Mouse (Mus musculus): ENCODE data around the gene Oprl1. TPM values are rescaled to one million over a fixed set of nuclear protein-coding genes. Genes with fewer than 3 reads are reported as not detected.

Gene Oprl1
- total RNA-seq, 2 experiments from 2014 or later = 48.7 to 53.2 TPM

DNA sequence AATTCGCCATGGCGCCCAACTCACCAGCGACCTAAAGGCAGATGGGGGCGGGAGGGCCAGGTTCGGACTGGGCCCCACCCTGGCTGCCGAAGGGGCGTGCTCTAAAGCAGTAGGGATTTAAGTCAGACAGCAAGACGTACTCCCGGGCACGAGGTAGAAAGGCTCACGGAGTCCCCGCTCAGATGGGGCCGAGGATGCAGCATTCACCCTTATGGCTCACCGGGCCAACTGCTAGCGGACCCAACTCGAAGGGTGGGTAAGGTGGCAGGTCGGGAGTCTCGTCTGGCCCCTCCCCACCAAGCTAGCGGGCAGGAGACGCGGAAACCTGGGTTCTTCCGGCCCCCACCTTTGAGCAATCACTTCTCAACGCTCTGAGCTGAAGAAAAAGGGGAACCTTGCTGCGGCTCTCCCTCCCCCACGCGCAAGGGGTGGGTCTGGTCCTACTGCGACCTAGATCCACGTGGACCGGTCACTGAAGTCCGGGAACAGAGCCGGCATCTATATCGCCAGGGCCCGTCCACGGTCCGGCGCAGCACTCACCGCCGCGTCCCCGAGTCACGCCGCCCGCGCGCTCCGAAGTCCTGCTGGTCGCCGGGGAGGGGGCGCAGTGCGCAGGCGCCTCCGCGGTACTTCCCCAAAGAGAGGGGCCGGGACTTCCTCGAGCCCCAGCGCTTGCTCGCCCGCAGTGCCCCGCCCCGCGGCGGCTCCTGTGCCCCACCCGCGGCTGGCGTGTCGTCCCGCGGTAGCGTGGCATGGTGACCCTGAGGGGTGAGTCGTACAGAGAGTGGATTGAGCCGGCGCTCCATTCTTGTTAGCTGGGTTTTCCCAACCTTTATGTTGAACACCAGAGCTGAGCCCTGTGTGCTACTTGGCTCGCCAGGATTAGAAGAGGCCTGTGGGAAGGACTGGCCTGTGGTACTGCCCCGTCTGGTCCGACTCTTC is 21.2 kb upstream of the Oprl1 start, which contains the start of gene Rgs19:
Rgs19 (minus strand) TSS at position 639 of the 942 bp plus-strand sequence.
- intact Hi-C loops (cut with DNase I) = no loop called here
- peak; percentile 82 to 85 for DNase-seq (ENCODE audit: extremely low spot score in 1 of 2, low spot score in 2 of 2)
- Histone ChIP-seq H3K4me3 (peak within 1 kb of the TSS; percentile 80), H3K27ac (peak within 1 kb of the TSS; percentile 90)
- no peak for TF ChIP-seq CTCF (IDR thresholded peaks at IDR 0.05)

DNA sequence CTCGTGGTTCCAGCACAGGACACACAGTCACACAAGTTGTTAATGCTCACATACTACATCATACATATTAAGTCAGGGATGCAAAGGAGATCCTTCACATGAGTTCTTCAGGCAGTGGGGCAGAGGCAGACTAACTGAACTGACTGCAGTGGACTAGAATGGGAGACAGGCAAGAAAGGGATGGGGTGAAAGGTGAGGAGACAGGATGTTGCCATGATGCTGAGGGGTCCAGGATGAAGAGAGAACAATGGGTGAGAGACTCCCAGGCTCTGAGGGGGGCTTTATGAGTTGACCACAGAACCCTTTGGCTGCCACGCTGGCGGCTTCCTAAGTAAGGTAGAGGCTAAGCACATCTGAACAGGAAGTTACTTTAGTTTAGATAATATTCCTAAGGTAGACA is 20.2 kb upstream of the Oprl1 start:
- no peak overlapping the region for H3K27ac ChIP-seq
- H3K4me3 ChIP-seq = no peak overlapping the region
- TF ChIP-seq CTCF (IDR thresholded peaks at IDR 0.05) = no peak
- intact Hi-C loops (cut with DNase I) = no loop called here
- no peak for DNase-seq (ENCODE audit: extremely low spot score in 1 of 2, low spot score in 2 of 2)

GRCm38 (mm10) chr2:181695776-181696175 is 19.0 kb upstream of the Oprl1 start:
- no peak for DNase-seq (ENCODE audit: extremely low spot score in 1 of 2, low spot score in 2 of 2)
- intact Hi-C loops (cut with DNase I) = no loop called here
- no peak overlapping the region for H3K4me3 ChIP-seq
- TF ChIP-seq CTCF (IDR thresholded peaks at IDR 0.05) = no peak
- H3K27ac ChIP-seq = no peak overlapping the region

GRCm38 (mm10) chr2:181696801-181697420 is 17.9 kb upstream of the Oprl1 start:
- Histone ChIP-seq H3K27ac (no peak overlapping the region), H3K4me3 (no peak overlapping the region)
- no peak for TF ChIP-seq CTCF (IDR thresholded peaks at IDR 0.05)
- intact Hi-C loops (cut with DNase I) = no loop called here
- no peak for DNase-seq (ENCODE audit: extremely low spot score in 1 of 2, low spot score in 2 of 2)

GRCm38 (mm10) chr2:181698241-181698640 is 16.6 kb upstream of the Oprl1 start, which contains the start of gene Lkaaear1:
Lkaaear1 (minus strand) TSS chr2:181698442.
- no peak for DNase-seq (ENCODE audit: extremely low spot score in 1 of 2, low spot score in 2 of 2)
- no peak for TF ChIP-seq CTCF (IDR thresholded peaks at IDR 0.05)
- H3K4me3 ChIP-seq = no peak within 1 kb of the TSS
- intact Hi-C loops (cut with DNase I) = no loop called here
- no peak within 1 kb of the TSS for H3K27ac ChIP-seq

- intact Hi-C loops (cut with DNase I) = loop anchor here (5.0 kb wide), 1 partner anchor 49 kb away; the partner anchor contains the start of gene Gm29797
- TF ChIP-seq CTCF (IDR thresholded peaks at IDR 0.05) = peak; percentile 70
- no peak for DNase-seq (ENCODE audit: extremely low spot score in 1 of 2, low spot score in 2 of 2)
Measured at GRCm38 (mm10) chr2:181706668-181707067, 8.1 kb upstream of the Oprl1 start.

DNA sequence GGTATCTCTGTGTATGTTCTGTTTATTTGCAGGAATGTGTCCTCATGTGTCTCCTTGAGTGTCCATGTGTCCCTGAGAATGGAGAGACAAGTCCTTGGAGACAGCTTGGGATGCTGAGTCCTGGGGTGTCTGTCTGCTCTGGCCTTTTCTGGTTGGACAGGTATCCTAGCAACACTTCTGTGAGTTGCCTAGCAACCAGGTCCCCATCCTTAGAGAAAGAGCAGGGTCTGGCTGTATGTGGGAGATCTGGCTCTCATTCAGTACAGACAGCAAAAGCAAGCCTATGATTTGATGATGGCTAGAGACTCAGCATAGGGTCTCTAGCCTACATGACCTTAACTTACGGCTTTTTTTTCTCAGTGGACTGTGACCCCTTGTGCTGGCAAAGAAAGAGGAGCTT is 1.1 kb upstream of the Oprl1 start:
- intact Hi-C loops (cut with DNase I) = no loop called here
- DNase-seq (ENCODE audit: extremely low spot score in 1 of 2, low spot score in 2 of 2) = peak; percentile 49 to 51
- peak overlapping the region; percentile 93 for H3K27ac ChIP-seq
- H3K4me3 ChIP-seq = no peak overlapping the region
- TF ChIP-seq CTCF (IDR thresholded peaks at IDR 0.05) = no peak

More at GRCm38 (mm10) chr2:181706668-181707067, 8.1 kb upstream of the Oprl1 start:
- Histone ChIP-seq H3K27ac (no peak overlapping the region), H3K4me3 (no peak overlapping the region)

DNA sequence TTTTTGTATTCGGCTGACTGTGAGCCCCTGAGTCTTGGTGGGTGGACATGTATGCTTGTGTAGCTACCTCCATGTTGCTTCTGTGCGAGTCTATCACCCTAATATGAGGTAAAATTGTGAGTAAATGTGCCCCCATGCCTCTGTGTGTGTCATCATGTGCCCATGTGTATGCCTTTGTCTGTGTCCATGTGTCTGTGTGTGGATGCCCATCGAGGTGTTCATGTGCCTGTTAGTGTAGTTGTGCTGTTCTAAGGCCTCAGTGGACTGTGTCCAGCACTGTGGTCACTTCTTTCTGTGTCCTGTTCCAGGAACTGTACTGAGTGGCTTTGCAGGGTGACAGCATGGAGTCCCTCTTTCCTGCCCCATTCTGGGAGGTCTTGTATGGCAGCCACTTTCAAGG is 566 bp downstream of the Oprl1 start:
- intact Hi-C loops (cut with DNase I) = no loop called here
- no peak for DNase-seq (ENCODE audit: extremely low spot score in 1 of 2, low spot score in 2 of 2)
- Histone ChIP-seq H3K27ac (peak overlapping the region; percentile 93), H3K4me3 (peak overlapping the region; percentile 58)
- no peak for TF ChIP-seq CTCF (IDR thresholded peaks at IDR 0.05)

GRCm38 (mm10) chr2:181716991-181717390 is 2.2 kb downstream of the Oprl1 start:
- intact Hi-C loops (cut with DNase I) = no loop called here
- no peak for DNase-seq (ENCODE audit: extremely low spot score in 1 of 2, low spot score in 2 of 2)
- no peak overlapping the region for H3K4me3 ChIP-seq
- TF ChIP-seq CTCF (IDR thresholded peaks at IDR 0.05) = no peak
- H3K27ac ChIP-seq = no peak overlapping the region

- Histone ChIP-seq H3K27ac (no peak overlapping the region), H3K4me3 (no peak overlapping the region)
- DNase-seq (ENCODE audit: extremely low spot score in 1 of 2, low spot score in 2 of 2) = no peak
- no peak; the same call in none of the 2 replicates for TF ChIP-seq CTCF (IDR thresholded peaks at IDR 0.05)
- intact Hi-C loops (cut with DNase I) = loop anchor here (10.0 kb wide), 1 partner anchor 115 kb away; the partner anchor contains the start of gene Pcmtd2
Measured at GRCm38 (mm10) chr2:181720061-181720460, 5.2 kb downstream of the Oprl1 start.

DNA sequence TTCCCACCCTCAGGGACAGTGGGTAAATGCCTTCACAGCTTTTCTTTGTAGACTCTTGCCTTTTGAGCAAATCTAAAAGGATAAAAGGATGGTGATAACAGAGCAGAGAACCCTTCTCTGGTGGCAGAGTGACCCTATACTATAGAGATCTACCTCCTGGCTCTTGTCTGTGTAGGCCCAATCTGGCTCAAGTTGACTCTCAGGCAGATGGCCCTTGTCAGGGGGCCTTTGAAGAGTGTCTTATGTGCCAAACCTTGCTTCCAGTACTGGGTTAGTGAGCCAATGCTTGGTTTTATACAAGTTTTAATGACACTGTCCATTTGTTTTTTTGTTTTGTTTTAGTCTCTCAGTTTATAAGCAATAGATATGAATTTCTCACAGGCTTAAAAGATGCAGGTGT is 6.4 kb downstream of the Oprl1 start:
- intact Hi-C loops (cut with DNase I) = loop anchor here (10.0 kb wide), 1 partner anchor 114 kb away; the partner anchor contains the start of gene Pcmtd2
- Histone ChIP-seq H3K4me3 (no peak overlapping the region), H3K27ac (no peak overlapping the region)
- TF ChIP-seq CTCF (IDR thresholded peaks at IDR 0.05) = no peak
- no peak for DNase-seq (ENCODE audit: extremely low spot score in 1 of 2, low spot score in 2 of 2)

- Histone ChIP-seq H3K4me3 (no peak overlapping the region), H3K27ac (no peak overlapping the region)
- TF ChIP-seq CTCF (IDR thresholded peaks at IDR 0.05) = peak; percentile 65
- no peak for DNase-seq (ENCODE audit: extremely low spot score in 1 of 2, low spot score in 2 of 2)
- intact Hi-C loops (cut with DNase I) = loop anchor here (1.0 to 10.0 kb wide), 2 partner anchors 113 to 145 kb away; partner anchors contain the start of gene Pcmtd2
Measured at GRCm38 (mm10) chr2:181722213-181722612, 7.4 kb downstream of the Oprl1 start.
